Mouse (Mus musculus) kidney, adult 2 months (tissue): ENCODE measurements around the gene Wdfy3.

Experiments
- CTCF ChIP-seq: fragments of 200-500 bp; conservative IDR thresholded peaks from 2 replicates; pipeline ENCODE4 v1.5.1; 2011; ENCODE audit warnings: low read depth, mild to moderate bottlenecking, control low read depth, low read length, moderate library complexity, mixed read lengths; ENCODE audit not compliant: insufficient read depth, insufficient read length
- POLR2A ChIP-seq: fragments of 200-500 bp; IDR thresholded peaks from one replicate; pipeline ENCODE4 v1.6.1; 2011; ENCODE audit warnings: low read depth, low read length, control low read depth

DNA sequence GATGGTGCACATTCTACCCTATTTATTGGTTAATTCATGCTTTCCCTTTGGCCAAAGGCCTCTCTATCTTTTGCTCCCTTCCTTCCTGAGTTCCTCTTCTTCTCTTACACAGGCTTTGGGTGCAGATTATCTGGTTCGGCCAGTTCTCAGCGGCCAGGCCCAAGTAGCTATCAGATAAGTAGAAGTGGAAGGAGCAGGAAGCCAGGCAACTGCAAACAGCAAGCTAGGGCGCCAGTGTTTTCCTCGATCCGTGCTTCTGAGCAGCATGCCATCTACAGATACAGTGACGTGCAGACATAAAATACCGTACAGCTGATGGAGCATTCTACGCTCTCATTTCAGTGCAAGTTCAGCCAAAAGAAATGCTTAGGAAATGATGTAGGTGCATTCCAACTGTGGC, 24.5 kb downstream of the Wdfy3 start:
- TF ChIP-seq CTCF: no peak
- no peak for TF ChIP-seq POLR2A
